Mouse (Mus musculus) midbrain, embryonic 10.5 days (tissue): ENCODE data around the gene Wif1. TPM values are rescaled to one million over a fixed set of nuclear protein-coding genes. Genes with fewer than 3 reads are reported as not detected.
A peak's percentile ranks its signal among the peaks of the same experiment; 100 is the strongest.

Experiments
- DNase-seq: peaks from one replicate; pipeline ENCODE4 v3.0.0-alpha.2; 2017; ENCODE audit warnings: low spot score
- H3K27ac ChIP-seq: fragments of 300-500 bp; sonication (generic); replicated peaks from 2 replicates; pipeline ENCODE4 v1.5.1; 2016; ENCODE audit warnings: mild to moderate bottlenecking
- H3K27me3 ChIP-seq: fragments of 300-500 bp; sonication (generic); 2 replicates; pipeline ENCODE4 v1.6.1; 2016; ENCODE audit warnings: low read depth, mild to moderate bottlenecking; ENCODE audit not compliant: poor library complexity, severe bottlenecking
- H3K36me3 ChIP-seq: fragments of 300-500 bp; sonication (generic); 2 replicates; pipeline ENCODE4 v1.6.1; 2016; ENCODE audit warnings: mild to moderate bottlenecking, moderate library complexity
- H3K4me1 ChIP-seq: fragments of 300-500 bp; sonication (generic); 2 replicates; pipeline ENCODE4 v1.6.1; 2016
- H3K4me3 ChIP-seq: fragments of 300-500 bp; sonication (generic); 2 replicates; pipeline ENCODE4 v1.5.1; 2016; ENCODE audit warnings: mild to moderate bottlenecking, moderate library complexity
- H3K9me3 ChIP-seq: fragments of 300-500 bp; sonication (generic); replicated peaks from 2 replicates; pipeline ENCODE4 v1.6.1; 2016; ENCODE audit warnings: mild to moderate bottlenecking
- WGBS: fragments of 180-500 bp; shearing (Covaris S2); methylation state at CpG from one replicate; pipeline ENCODE4 v1.1.7; 2016; 5-methylcytosine and 5-hydroxymethylcytosine counted together
- polyA plus RNA-seq: library from polyadenylated mRNA; unstranded; fragments of >200 nt; fragmentation: Nextera tagmentation; extraction: Ambion mirVana; gene quantifications from 2 replicates; pipeline ENCODE4 v1.2.1, GENCODE M21; 2016

Gene Wif1
- polyA plus RNA-seq, result 1.3 and 1.7 TPM in 2 replicates

DNA sequence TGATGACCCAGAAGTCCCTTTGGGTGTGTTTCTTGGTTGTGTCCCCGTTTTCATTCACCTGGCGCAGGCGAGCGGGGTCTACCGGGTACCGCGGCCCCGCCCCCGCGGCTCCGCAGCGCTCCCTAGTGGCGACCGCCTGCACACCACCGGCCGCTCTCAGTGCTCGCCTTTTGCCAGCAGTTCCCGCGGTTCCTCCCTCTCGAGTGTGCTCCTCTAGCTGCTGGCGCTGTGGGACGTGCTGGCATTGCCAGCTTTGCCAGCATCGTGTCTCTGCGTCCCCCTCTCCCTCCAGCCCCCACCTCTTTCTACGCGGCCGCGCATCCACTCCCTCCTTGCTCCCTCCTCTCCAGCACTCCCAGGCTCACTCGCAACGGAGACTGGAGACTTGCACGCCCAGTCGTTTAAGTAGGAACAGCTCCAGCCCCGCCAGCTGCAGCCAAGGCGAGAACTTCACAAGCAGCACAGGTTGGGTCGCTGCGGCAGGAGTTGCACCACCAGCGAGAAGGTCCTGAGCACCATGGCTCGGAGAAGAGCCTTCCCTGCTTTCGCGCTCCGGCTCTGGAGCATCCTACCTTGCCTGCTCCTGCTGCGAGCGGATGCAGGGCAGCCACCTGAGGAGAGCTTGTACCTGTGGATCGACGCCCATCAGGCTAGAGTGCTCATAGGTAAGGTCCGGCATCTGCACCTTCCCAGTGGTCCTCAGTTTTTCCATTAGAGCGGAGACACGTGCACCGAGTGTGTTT is at the start of gene Wif1:
Gene Wif1 (plus strand): TSS at position 135 of the 743 bp plus-strand sequence.
- Histone ChIP-seq H3K4me3 (peak within 1 kb of the TSS; percentile 69), H3K4me1 (peaks cover 21% of the 10 kb centered on the region), H3K36me3 (no peaks in the 10 kb centered on the region), H3K9me3 (no peaks in the 10 kb centered on the region), H3K27ac (peak within 1 kb of the TSS; percentile 72), H3K27me3 (peaks cover 55% of the 10 kb centered on the region)
- WGBS, result under 1% methylated on average over 49 of the region's 49 CpGs
- peak; percentile 87 for DNase-seq

DNA sequence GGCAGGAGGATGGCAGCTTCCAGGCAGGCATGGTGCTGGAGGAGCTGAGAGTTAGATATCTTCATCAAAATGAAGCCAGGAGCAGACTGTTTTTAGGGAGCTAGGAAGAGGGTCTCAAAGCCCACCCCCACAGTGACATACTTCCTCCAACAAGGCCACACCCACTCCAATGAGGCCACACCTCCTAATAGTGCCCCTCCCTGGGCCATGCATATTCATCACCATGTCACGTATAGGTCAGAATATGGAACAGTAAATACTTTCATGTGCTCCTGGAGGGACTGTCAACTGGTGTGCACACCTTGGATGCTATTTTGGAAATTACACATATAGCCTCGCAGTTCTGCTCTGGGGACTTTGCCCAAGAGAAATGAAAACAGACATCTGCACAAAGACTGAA is 31.6 kb upstream of the Wif1 start:
- WGBS, result 94% methylated on average over 2 of the region's 2 CpGs
- Histone ChIP-seq H3K36me3 (no peaks in the 10 kb centered on the region), H3K27me3 (no peaks in the 10 kb centered on the region), H3K4me1 (no peaks in the 10 kb centered on the region), H3K4me3 (no peak overlapping the region), H3K9me3 (no peaks in the 10 kb centered on the region; the same call in 1 of the 2 replicates), H3K27ac (no peak overlapping the region)
- DNase-seq, result no peak

DNA sequence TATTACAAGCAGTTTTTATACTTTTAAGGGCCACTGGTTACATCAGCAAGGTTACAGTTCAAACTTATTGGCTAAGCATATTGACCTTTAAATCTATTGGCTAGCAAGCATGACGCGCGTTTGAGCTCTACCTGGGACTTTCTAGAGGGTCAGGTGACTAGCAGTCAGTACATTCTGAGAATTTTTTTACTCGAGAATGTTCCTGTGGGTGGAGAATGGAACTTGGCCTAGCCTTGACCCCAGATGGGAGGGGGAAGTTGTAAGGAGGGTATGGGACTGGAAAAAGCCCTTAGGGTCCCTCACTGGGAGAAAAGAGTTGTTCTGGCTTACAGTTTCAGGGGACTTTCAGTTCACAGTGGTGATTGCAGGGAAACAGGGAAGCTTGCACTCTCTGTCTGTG is 22.3 kb upstream of the Wif1 start:
- no peak overlapping the region for H3K27ac ChIP-seq
- WGBS, result 90% methylated on average over 4 of the region's 4 CpGs
- no peak overlapping the region for H3K4me3 ChIP-seq
- H3K36me3 ChIP-seq, result no peaks in the 10 kb centered on the region
- H3K4me1 ChIP-seq, result peaks cover 4% of the 10 kb centered on the region
- H3K9me3 ChIP-seq, result peaks cover 10% of the 10 kb centered on the region; the same call in 1 of the 2 replicates
- no peaks in the 10 kb centered on the region for H3K27me3 ChIP-seq
- DNase-seq, result no peak

DNA sequence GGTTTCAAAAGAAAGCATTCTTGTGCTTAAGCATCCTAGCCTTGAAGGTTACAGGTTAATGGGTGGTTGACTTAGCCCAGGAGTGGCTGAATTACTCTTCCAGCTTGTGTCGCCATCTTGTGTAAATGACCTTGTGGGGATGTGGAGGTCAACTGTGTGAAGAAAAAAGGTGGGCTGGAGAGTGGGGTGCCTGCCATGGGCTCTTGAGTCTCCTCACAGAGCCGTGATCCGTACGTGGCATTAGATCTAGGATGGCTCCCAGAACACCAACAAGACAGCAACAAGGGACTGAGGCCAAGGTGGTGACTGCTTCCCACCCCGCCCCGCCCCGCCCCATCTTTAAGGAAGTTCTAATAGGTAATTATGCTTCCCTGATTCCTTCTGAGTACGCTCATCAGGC is 17.5 kb upstream of the Wif1 start:
- DNase-seq, result no peak
- Histone ChIP-seq H3K9me3 (peaks cover 10% of the 10 kb centered on the region; the same call in 1 of the 2 replicates), H3K36me3 (no peaks in the 10 kb centered on the region), H3K4me1 (peaks cover 25% of the 10 kb centered on the region), H3K27ac (peak overlapping the region; percentile 58), H3K27me3 (no peaks in the 10 kb centered on the region), H3K4me3 (no peak overlapping the region)
- WGBS, result 89% methylated on average over 8 of the region's 8 CpGs

DNA sequence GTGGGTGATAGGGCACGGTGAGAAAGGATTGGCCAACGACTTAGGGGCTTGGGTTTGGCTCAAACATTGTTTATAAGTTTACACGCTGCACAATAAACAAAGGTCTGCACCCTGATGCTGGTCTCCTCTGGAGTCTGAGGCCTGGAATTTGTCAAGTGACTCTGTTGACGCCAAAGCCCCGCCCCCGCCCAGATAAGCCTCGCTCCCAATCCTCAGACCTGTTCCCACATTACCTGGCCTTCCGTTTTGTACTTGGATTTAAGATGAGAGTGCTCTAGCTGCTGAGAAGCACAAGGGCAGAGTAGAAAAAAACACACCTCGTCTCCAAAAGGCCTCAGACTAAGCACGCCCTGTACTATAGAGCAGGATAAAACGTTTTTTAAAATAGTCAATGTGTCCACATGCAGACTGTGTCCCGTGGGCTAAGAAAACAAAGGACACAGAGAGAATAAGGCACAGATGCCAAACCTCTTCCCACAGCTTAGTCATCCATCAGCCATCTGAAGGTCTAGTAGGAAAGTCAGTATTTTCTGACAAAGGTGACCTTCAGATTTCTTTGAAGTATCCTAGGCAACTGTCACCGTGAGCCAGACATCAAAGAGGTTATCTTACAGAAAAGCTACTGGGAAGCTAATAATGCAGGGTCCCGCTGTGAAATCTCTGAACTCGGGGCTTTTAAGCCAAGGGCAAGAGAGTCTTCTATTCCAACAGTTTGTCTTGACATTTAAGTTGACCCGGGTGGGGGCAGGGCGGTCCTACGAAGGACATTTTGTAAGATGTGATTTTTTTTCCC is 16.9 kb upstream of the Wif1 start:
- no peaks in the 10 kb centered on the region for H3K27me3 ChIP-seq
- peak; percentile 55 for DNase-seq
- 36% methylated on average over 18 of the region's 18 CpGs for WGBS
- peaks cover 25% of the 10 kb centered on the region for H3K4me1 ChIP-seq
- H3K9me3 ChIP-seq, result peaks cover 10% of the 10 kb centered on the region; the same call in 1 of the 2 replicates
- no peak overlapping the region for H3K4me3 ChIP-seq
- no peaks in the 10 kb centered on the region for H3K36me3 ChIP-seq
- peak overlapping the region; percentile 58 for H3K27ac ChIP-seq

DNA sequence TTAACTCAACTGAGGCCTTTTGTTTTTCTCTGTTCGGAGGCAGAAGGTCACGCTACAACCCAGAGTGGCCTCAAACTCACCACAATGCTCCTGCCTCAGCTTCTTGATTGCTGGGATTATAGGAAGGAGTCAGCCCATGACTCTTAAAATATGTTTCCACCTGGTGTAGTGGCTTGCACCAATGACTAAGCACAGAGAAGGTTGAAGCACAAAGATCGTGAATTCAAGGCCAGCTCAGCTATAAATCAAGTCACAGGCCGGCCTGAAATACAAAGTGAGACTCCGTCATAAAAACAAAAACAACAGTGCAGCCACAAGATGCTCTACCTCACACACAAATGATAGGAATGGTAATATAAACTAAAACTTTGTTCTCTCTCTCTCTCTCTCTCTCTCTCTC is 10.8 kb upstream of the Wif1 start:
- H3K36me3 ChIP-seq, result no peaks in the 10 kb centered on the region
- H3K4me3 ChIP-seq, result no peak overlapping the region
- peaks cover 18% of the 10 kb centered on the region for H3K4me1 ChIP-seq
- WGBS, result 73% methylated on average over 5 of the region's 5 CpGs
- DNase-seq, result no peak
- H3K9me3 ChIP-seq, result no peaks in the 10 kb centered on the region
- H3K27me3 ChIP-seq, result no peaks in the 10 kb centered on the region
- H3K27ac ChIP-seq, result 0 out of 2 replicates have a peak overlapping the region, but pooled peaks have one; percentile 20

DNA sequence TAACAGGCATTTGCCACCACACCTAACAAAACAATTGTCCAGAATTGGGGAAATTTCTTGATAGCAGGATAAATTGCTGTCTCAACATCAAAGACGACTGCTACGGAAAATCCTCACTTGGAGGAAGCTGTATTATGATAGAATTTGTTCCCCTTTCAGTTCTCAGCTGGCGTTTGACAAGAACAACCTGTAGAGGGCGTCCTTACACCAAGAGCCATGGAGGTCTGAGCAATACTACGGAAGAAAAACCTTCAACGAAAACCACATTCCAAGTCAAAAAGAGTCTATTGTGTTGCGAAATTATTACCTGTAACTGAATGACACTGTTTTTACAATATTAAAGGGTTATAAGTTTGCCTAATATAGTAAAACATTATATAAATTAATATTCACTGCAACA is 2.0 kb upstream of the Wif1 start:
- Histone ChIP-seq H3K9me3 (no peaks in the 10 kb centered on the region), H3K27ac (no peak overlapping the region), H3K4me3 (no peak overlapping the region), H3K4me1 (peaks cover 21% of the 10 kb centered on the region), H3K36me3 (no peaks in the 10 kb centered on the region), H3K27me3 (peaks cover 54% of the 10 kb centered on the region)
- DNase-seq, result peak; percentile 33
- 16% methylated on average over 7 of the region's 7 CpGs for WGBS

DNA sequence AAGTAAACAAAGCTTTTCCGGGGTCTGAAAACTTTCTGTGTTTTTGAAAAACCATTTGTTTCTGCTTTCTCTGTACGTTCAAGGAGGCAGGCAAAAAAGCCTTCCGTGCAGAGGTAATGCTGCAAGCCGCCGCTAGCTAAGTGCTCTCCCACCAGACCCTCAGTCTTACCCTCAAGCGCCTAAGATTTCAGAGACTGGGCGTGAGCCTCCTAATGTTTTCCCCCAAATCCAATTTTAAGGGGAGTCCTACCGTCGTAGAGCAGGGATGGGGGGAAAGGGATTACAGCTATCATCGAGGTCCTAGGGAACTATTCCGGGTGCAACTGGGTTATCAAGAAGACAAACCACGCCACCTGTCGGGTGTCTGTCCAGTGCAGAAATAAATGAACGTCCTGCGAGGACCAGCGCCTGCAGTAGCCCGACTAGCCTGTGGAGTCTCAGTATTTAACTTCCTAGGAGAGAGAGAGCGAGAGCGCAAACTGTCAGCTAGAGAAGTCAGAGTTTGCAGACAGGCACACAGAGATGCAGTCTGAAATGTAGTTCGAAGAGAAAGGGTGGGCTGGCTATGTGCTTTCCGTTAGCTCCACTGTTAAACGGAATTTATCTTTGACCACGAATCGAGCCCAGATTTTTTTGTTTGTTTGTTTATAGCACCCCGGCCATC is 500 bp upstream of the Wif1 start:
- H3K4me3 ChIP-seq, result peak overlapping the region; percentile 69
- WGBS, result under 1% methylated on average over 25 of the region's 25 CpGs
- peaks cover 55% of the 10 kb centered on the region for H3K27me3 ChIP-seq
- DNase-seq, result peak; percentile 85
- H3K4me1 ChIP-seq, result peaks cover 21% of the 10 kb centered on the region
- H3K36me3 ChIP-seq, result no peaks in the 10 kb centered on the region
- H3K27ac ChIP-seq, result peak overlapping the region; percentile 72; the same call in 1 of the 2 replicates
- H3K9me3 ChIP-seq, result no peaks in the 10 kb centered on the region

DNA sequence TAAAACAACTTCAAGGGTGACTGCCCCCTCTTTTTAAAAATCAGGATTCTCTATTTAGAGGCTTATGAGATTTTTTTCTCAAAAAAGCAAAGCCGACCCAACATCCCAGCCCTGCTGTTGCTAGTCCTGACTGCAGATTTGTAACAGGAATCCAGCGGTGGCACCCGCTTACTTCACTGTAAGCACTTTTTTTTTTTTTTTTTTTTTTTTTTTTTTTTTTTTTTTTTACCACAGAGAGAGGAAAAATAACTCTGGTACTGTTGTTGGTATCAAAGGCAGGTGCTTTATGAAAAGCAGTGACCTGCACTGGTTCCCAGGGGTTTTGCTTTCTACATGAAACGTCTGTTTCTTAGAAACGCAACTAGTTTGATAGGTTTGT is 798 bp downstream of the Wif1 start:
- H3K4me3 ChIP-seq, result peak overlapping the region; percentile 69
- H3K27me3 ChIP-seq, result peaks cover 55% of the 10 kb centered on the region
- peaks cover 18% of the 10 kb centered on the region for H3K4me1 ChIP-seq
- H3K27ac ChIP-seq, result 0 out of 2 replicates have a peak overlapping the region, but pooled peaks have one; percentile 72
- no peaks in the 10 kb centered on the region for H3K36me3 ChIP-seq
- 20% methylated on average over 5 of the region's 5 CpGs for WGBS
- no peak for DNase-seq
- no peaks in the 10 kb centered on the region for H3K9me3 ChIP-seq

DNA sequence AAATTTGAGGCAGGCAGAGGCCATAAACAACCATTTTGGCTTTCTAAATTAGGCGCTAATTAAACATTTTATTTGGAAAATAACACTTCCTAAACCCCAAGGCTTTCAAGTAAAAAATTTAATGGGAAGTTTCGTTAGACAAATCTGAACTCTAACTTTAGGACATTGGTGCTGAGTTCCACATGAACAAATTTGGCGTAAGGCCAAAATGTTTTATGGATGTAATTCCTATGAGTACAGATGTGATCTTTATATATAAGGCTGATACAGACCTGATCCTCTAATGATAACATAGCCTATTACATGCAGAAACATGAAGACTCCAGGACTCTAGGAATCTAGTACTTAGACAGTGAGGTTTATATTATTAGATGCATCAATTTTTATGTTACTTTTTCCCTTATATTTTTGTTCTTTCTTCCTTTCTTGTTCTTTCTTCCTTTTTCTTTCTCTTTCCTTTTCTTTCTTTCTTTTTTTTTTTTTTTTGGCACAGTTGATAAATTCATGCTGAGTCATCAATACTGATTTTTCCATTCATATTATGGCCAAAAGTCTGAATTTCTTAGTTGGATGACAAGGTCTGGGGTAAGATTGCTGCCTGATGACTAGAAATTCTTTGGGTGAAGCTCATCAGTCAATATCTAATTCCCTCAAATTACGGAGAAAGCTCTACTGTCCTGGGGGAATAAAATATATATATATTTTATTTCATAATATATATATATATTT is 5.0 kb downstream of the Wif1 start:
- Histone ChIP-seq H3K27me3 (peaks cover 31% of the 10 kb centered on the region), H3K27ac (no peak overlapping the region), H3K4me3 (no peak overlapping the region), H3K9me3 (no peaks in the 10 kb centered on the region), H3K36me3 (no peaks in the 10 kb centered on the region), H3K4me1 (peaks cover 8% of the 10 kb centered on the region)
- WGBS, result 88% methylated on average over 4 of the region's 4 CpGs
- no peak for DNase-seq

DNA sequence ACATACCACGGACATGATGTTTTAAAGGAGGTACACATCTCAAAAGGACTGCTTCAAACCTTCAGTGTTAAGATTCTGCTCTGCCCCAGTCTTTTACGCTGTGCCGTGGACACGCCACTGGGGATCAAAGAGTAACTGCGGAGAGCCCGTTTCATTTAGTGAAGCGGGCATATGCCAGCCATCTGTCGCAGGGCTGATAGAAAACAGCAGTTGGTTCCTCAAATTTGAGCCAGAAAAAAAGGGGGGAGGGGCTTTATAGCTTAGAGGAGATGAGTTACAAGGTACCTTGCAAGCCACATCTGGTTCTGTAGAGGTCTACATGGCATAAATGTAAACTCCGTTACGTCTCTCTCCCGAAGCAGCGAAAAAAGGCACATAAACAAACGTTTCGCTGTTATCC is 7.2 kb downstream of the Wif1 start:
- no peaks in the 10 kb centered on the region for H3K36me3 ChIP-seq
- peaks cover 10% of the 10 kb centered on the region for H3K27me3 ChIP-seq
- WGBS, result 84% methylated on average over 14 of the region's 14 CpGs
- H3K4me1 ChIP-seq, result no peaks in the 10 kb centered on the region
- no peak overlapping the region for H3K27ac ChIP-seq
- no peaks in the 10 kb centered on the region for H3K9me3 ChIP-seq
- no peak for DNase-seq
- H3K4me3 ChIP-seq, result no peak overlapping the region

DNA sequence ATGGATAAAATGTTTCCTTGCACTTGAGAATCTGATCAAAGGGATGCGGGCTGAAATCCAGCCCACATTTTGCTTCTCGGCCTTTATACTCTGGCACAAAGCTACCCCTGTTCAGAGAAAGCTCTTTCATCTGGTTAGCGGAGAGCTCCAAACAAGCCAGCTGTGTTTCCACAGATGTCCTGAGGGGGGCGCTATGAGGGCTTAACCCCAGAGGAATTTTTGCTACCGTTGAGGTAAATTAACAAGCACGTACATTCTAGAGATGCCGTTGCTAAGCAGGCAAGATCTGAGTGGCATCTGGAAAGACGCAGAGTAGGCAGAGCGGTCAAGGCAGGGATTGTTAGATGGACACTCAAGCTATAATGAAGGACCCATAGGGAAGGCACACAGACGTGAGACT is 13.7 kb downstream of the Wif1 start:
- Histone ChIP-seq H3K4me3 (no peak overlapping the region), H3K4me1 (no peaks in the 10 kb centered on the region), H3K27me3 (no peaks in the 10 kb centered on the region), H3K9me3 (no peaks in the 10 kb centered on the region), H3K27ac (no peak overlapping the region), H3K36me3 (no peaks in the 10 kb centered on the region)
- DNase-seq, result no peak
- WGBS, result 81% methylated on average over 10 of the region's 10 CpGs
